Mouse (Mus musculus): ENCODE data around the gene Pigg. TPM values are rescaled to one million over a fixed set of nuclear protein-coding genes. Genes with fewer than 3 reads are reported as not detected.

Gene Pigg
- polyA plus RNA-seq, 1 experiment = 4.7 TPM

GRCm38 (mm10) chr5:108386449-108386848 lies 74.0 kb downstream of the Pigg start:
- Histone ChIP-seq H3K27me3 (ENCODE audit: control insufficient read depth, insufficient read depth, low read length) (no peaks in the 10 kb centered on the region), H3K27ac (ENCODE audit: insufficient read depth, low read depth, low read length) (no peak overlapping the region), H3K4me3 (ENCODE audit: low read depth, low read length) (no peak overlapping the region), H3K4me1 (ENCODE audit: control insufficient read depth, insufficient read depth, insufficient read length, low read length) (no peaks in the 10 kb centered on the region), H3K36me3 (ENCODE audit: control insufficient read depth, insufficient read depth, low read length) (no peaks in the 10 kb centered on the region)
- TF ChIP-seq POLR2A (IDR thresholded peaks at IDR 0.05; ENCODE audit: low read depth, low read length) (no peak), CTCF (IDR thresholded peaks at IDR 0.05; ENCODE audit: extremely low read depth, insufficient read length, insufficient replicate concordance, low read depth, low read length) (no peak)
- WGBS = 63% methylated on average over 4 of the region's 4 CpGs

DNA sequence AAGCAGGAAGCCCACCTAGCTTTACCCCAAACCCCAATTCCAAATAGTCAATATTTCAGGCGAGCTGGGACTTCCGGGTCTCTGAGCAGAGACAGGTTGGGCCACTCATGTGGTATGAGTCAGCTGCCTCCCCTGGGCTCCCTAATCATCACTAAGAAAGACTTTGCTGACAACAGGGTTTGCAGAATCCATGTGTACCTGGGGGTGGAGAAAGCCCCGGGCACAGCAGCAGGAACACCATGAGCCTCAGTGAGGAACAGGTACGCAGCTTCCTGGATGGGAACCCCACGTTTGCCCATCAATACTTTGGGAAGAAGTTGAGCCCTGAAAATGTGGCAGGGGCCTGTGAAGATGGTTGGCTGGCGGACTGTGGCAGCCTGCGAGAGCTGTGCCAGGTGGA lies 75.8 kb downstream of the Pigg start, which contains the start of gene Pde6b:
Gene Pde6b (plus strand): TSS at position 191 of the 400 bp plus-strand sequence.
- no peak within 1 kb of the TSS for H3K27ac ChIP-seq (ENCODE audit: insufficient read depth, low read depth, low read length)
- TF ChIP-seq POLR2A (IDR thresholded peaks at IDR 0.05; ENCODE audit: low read depth, low read length) (no peak), CTCF (IDR thresholded peaks at IDR 0.05; ENCODE audit: extremely low read depth, insufficient read length, insufficient replicate concordance, low read depth, low read length) (no peak)
- no peak within 1 kb of the TSS for H3K4me3 ChIP-seq (ENCODE audit: low read depth, low read length)
- H3K27me3 ChIP-seq (ENCODE audit: control insufficient read depth, insufficient read depth, low read length) = no peaks in the 10 kb centered on the region
- 60% methylated on average over 7 of the region's 7 CpGs for WGBS
- H3K4me1 ChIP-seq (ENCODE audit: control insufficient read depth, insufficient read depth, insufficient read length, low read length) = no peaks in the 10 kb centered on the region
- no peaks in the 10 kb centered on the region for H3K36me3 ChIP-seq (ENCODE audit: control insufficient read depth, insufficient read depth, low read length)

DNA sequence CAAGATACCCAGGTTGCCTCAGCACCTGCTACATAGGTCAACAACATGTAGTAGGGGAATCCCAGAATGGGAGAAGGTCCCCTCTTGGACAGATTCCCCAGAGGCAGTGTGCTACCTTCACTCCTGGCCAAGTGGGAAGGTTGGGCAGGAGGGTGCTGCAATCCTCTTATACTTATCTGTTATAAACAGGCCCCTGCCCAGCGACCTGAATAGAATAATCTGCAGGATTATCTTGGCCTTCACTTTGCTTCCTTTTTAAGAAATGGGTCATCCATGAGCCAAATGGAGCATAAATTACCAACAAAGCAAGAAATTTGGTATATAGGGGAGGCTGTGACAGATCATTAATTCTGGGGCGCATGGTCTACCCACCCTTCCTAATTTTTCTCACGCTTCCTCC lies 77.3 kb downstream of the Pigg start:
- Histone ChIP-seq H3K27ac (ENCODE audit: insufficient read depth, low read depth, low read length) (no peak overlapping the region), H3K4me1 (ENCODE audit: control insufficient read depth, insufficient read depth, insufficient read length, low read length) (no peaks in the 10 kb centered on the region), H3K36me3 (ENCODE audit: control insufficient read depth, insufficient read depth, low read length) (no peaks in the 10 kb centered on the region), H3K4me3 (ENCODE audit: low read depth, low read length) (no peak overlapping the region), H3K27me3 (ENCODE audit: control insufficient read depth, insufficient read depth, low read length) (no peaks in the 10 kb centered on the region; the same call in 1 of the 2 replicates)
- TF ChIP-seq CTCF (IDR thresholded peaks at IDR 0.05; ENCODE audit: extremely low read depth, insufficient read length, insufficient replicate concordance, low read depth, low read length) = no peak
- no peak for TF ChIP-seq POLR2A (IDR thresholded peaks at IDR 0.05; ENCODE audit: low read depth, low read length)
- 74% methylated on average over 3 of the region's 3 CpGs for WGBS

Other genes with a start within 250 kb of the Pigg start
- gene Mtf2, start 246.9 kb upstream of the Pigg start, polyA plus RNA-seq (2012; rRNA removed) = 1.1 and 2.0 TPM in 2 replicates
- 31.5 and 33.9 TPM in 2 replicates for gene Tmed5, start 180.0 kb upstream of the Pigg start, polyA plus RNA-seq (2012; rRNA removed)
- gene Ccdc18, start 179.7 kb upstream of the Pigg start, polyA plus RNA-seq (2012; rRNA removed) = not detected in 2 replicates
- 10.7 and 15.8 TPM in 2 replicates for gene Dr1, start 43.7 kb upstream of the Pigg start, polyA plus RNA-seq (2012; rRNA removed)
- gene Gm42517, start 55.3 kb downstream of the Pigg start, polyA plus RNA-seq (2012; rRNA removed) = 0.57 and 0.76 TPM in 2 replicates
- not detected in 2 replicates for gene Pde6b, start 75.8 kb downstream of the Pigg start, polyA plus RNA-seq (2012; rRNA removed)
- gene Atp5k, start 121.8 kb downstream of the Pigg start, polyA plus RNA-seq (2012; rRNA removed) = 29.0 and 35.2 TPM in 2 replicates
- gene Mfsd7a, start 136.3 kb downstream of the Pigg start, polyA plus RNA-seq (2012; rRNA removed) = 4.0 and 12.8 TPM in 2 replicates
- gene Pcgf3, start 148.6 kb downstream of the Pigg start, polyA plus RNA-seq (2012; rRNA removed) = 3.3 and 5.1 TPM in 2 replicates
- 0.25 and 0.29 TPM in 2 replicates for gene Cplx1, start 237.4 kb downstream of the Pigg start, polyA plus RNA-seq (2012; rRNA removed)

Data from small intestine, adult 2 months (tissue).